Mouse (Mus musculus) gastrocnemius, postnatal 36 days (tissue): Measurements from ENCODE around the gene Psma5. TPM values are rescaled to one million over a fixed set of nuclear protein-coding genes. Genes with fewer than 3 reads are reported as not detected.
"Not testable (repeated sequence)": the region's sequence is repeated elsewhere in the genome, so short reads cannot be mapped to it uniquely, and the experiment has no call there.

Experiments
- DNase-seq, 2 experiments: peaks; one replicate each; pipeline ENCODE4 v3.0.0; 2022
- intact Hi-C: fragments of 180-260 bp; cut with DNase I; formaldehyde crosslinking; loops from one replicate; pipeline ENCODE4 v1.15.1; 2025
- total RNA-seq, 2 experiments: library from RNA; stranded (reverse); gene quantifications; 2 replicates each; pipeline ENCODE4 v1.2.3; 2021

The Psma5 gene
- total RNA-seq, 2 experiments from 2014 or later, result 43.6 to 48.1 TPM

DNA sequence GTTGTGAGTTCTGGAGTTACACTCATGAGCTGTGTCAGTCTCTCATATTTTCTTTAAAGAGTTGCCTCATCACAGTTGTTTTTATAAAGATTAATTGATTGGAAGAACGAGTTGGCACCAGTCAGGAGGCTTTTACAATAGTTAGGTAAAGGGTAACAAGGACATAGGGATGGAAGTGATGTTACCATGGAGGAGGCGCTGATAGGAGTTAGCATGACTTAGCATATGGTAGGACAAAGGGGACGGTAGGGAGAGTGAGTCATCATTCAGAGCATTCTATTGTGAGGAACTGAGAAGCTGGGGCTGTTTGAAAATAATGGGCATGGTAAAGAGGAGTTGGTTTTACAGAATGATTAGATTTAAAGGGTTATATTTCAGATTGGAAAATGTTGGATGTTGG is 2.6 kb downstream of the Psma5 start:
- no peak for DNase-seq
- intact Hi-C loops, result loop anchor here (5.0 kb wide), 1 partner anchor 37 kb away; no protein-coding TSS in a partner anchor

DNA sequence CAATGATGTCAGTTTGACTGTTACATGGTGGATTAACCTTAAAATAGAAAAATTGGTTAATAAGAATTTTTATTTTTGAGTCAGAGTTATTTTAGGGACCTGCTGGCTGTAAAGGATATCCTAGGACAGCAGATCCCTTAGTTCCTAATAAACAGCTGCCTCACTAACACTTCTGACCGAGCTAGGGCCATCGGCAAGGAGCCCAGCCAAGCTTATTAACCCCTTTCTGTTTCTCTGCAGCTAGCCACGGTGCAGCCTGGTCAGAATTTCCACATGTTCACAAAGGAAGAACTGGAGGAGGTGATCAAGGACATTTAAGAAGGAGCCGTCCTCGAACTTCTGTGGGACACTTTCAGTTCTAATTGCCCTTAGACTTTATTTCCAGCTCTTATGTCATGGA is 22.8 kb downstream of the Psma5 start:
- intact Hi-C loops, DNase-seq: not testable (repeated sequence)

DNA sequence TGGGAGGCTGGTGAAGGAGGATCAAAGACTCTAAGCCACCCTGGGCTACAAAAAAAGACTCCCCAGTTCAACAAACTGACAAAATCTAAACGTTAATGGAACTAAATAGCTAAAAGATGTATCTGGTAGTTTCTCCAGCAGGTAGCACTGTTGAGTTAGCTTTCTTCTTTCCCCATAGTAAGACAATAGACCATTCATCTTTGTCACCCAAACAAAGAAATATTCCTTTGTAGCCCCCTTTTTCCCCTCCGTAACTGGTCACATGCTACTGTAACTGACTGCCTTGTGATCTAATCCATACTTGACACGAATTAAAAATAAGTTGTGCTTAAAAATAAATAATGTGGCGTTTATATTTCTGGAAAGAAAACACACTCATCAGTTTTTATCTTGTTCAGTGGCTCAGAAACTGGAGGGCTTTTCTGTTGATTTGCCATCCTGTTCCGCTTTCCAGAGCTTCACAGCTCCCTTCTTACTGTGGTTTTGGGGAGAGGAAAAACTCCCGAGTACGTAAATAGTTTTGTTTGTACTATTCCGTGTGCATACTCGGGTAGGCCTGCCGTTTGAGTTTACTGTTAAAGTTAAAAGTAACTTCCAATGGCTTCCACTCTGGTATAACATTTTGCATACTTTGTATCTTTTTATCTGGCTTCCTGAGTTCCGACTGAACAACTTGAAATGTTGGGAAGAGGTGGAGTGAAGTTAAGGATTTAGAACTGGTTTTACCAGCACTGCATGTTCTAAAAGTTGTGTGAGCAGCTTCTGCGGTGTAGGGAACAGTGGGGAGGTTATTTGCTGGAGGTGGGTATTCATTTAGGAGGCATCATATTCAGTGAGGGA is 25.9 kb downstream of the Psma5 start:
- intact Hi-C loops, result loop anchor here (2.0 kb wide), 2 partner anchors 40 to 104 kb away; no protein-coding TSS in a partner anchor
- no peak for DNase-seq

DNA sequence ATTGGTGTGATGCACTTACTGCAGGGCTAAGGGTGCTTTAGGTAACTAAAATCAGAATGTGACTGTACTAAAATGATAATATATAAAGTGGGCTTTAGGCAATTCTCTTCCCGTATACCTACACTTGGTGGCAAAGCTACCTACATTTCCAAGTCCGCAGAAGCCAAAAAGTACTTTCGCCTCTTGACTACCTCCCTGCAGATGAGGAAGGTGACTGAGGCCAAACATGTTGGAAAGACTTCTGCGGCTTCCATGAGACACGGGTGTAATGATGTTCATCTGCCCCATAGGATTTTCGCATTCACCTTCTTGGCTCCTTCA is 26.5 kb downstream of the Psma5 start:
- intact Hi-C loops, result loop anchor here (2.0 kb wide), 2 partner anchors 40 to 104 kb away; no protein-coding TSS in a partner anchor
- DNase-seq, result no peak

DNA sequence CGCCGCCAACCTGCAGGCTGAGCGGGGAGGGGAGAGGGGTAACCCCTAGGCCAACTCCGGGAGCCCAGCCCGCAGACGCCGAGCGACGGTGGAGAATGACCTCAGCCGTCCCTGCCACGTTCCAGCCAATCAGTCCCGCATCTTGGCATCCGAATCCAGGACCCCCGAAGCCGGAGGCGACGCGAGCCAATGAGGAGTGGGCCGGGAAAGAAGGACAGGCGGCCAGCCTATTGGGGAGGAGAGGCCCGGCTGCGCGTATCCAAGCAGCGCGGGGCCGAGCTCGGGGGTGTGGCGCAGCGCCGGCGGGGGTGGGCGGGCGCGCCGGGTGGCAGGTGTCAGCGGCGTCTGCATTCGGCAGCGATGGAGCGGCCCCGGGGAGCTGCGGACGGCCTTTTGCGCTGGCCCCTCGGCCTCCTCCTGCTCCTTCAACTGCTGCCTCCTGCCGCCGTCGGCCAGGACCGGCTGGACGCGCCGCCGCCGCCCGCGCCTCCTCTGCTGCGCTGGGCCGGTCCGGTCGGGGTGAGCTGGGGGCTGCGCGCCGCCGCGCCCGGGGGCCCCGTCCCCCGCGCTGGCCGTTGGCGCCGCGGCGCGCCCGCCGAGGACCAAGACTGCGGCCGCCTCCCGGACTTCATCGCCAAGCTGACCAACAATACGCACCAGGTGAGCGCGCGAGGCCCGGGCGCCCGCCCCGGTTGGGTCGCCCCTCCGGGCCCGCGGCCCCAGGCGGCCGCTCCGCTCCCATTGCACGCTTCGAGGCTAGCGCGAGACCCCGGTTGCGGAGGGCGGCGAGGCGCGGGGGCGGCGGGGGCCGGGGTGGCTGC is 27.3 kb downstream of the Psma5 start, which contains the start of gene Sort1:
Gene Sort1 (plus strand): TSS at position 302 of the 821 bp plus-strand sequence.
- intact Hi-C loops, result loop anchor here (2.0 kb wide), 2 partner anchors 39 to 103 kb away; no protein-coding TSS in a partner anchor
- peak; percentile 61 to 68 for DNase-seq

DNA sequence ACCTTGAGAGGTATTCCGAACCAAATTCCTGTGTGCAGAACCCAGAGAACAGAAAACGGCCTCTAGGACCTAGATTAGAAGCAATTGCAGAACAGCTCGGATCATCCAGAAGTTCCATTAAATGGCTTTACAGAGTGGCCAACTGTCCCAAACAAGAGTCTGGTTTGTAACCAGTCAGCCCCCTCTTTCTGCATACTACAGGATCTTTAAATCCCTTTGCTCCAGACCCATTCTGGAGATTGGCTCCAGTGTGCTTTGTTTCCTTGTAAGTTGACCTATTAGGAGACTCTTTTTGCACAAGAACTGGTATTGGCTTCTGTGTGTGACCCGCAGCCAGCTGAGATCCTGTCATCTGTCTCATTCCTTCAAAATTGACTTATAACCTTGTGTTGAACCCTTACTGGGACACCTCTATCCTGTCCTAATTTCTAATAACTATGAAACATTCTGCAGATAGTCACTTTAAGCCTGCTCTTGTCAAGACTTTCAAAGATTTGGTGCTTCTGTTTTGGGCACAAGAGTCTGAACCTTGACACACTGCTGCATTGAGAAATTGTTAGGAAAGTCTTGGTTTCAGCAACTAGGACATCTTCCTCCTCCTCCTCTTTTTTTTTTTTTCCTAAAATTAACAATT is 28.5 kb downstream of the Psma5 start:
- intact Hi-C loops, result no loop called here
- DNase-seq, result no peak

DNA sequence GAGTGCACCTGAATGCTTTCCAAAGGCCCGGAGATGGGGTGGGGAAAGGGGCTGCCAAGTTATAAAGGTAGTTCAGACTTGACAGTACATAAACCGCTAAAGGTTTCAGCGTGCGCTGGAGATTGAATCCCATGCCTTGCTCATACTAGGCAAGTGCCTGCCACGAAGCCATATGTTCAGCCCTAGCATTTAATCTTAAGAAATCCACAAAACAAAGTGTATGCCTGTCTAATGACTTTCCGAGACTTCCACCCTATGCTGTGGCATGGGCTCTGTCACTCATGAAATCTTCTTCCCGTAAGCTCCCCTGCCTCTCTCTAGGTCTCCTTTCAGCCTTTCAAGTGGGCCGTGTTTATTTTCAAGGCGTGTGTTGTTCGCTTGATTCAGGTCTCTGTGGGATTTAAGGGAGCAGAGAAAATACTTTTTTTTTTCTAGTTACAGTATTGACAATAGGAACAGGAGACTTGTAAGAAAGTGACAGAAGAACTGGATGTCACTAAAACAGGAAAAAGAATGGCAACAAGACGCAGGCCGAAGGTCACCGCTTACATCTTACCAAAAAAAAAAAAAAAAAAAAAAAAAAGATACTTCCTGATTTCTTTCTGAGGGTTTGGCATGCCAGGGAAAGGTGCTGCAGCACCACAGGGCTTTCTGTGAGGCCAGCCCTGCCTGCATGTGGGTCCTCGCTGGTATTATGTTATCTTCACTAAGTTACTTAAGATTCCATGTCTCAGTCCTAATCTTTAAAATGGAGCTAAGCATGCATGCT is 30.1 kb downstream of the Psma5 start:
- intact Hi-C loops, result no loop called here
- no peak for DNase-seq

DNA sequence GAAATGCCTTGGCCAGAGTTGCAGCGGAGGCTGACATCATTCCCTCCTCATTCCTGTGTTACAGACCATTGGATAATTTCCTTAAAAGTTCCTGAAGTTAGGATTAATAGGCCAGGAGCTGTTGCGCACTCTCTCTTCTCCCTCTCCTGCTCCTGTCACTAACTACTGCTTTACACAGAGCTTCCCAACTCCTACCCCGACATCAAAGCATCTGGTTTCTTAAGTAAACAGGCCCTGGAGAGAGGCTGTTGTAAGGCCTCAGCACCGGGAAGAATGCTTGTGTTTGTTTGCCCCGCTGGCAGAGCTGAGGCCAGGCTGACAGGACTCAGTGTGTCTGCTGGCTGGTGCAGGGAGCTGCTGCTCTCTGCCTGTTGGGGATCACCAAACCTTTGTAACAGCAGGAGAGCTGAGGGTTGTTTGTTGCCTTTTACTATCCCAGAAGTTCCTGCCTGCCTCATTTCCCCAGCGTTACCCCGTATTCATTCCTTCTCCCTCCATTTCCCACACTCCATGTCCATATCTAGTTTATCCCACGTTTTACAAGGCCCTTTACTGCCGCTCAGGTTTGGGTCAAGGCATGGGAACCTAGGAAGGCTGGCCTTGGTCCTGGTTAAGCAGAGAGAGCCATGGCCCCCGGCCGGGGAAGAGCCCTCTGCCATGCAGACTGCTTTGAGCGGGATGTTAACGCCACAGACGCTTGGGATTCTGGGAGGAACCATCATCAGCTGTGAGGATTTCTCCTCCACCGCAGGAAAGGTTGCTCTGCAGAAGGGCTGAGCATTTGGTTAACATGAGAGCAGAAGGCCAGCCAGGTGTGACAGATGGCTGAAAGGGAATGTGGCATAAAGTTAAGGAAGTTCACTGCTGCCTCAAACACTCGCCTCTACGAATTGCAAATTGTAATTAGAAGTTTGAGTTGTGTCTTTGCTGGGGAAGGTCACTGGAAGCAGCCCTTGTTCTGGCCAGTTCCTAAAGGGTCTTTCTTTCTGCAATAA is 31.4 kb downstream of the Psma5 start:
- intact Hi-C loops, result no loop called here
- no peak for DNase-seq

DNA sequence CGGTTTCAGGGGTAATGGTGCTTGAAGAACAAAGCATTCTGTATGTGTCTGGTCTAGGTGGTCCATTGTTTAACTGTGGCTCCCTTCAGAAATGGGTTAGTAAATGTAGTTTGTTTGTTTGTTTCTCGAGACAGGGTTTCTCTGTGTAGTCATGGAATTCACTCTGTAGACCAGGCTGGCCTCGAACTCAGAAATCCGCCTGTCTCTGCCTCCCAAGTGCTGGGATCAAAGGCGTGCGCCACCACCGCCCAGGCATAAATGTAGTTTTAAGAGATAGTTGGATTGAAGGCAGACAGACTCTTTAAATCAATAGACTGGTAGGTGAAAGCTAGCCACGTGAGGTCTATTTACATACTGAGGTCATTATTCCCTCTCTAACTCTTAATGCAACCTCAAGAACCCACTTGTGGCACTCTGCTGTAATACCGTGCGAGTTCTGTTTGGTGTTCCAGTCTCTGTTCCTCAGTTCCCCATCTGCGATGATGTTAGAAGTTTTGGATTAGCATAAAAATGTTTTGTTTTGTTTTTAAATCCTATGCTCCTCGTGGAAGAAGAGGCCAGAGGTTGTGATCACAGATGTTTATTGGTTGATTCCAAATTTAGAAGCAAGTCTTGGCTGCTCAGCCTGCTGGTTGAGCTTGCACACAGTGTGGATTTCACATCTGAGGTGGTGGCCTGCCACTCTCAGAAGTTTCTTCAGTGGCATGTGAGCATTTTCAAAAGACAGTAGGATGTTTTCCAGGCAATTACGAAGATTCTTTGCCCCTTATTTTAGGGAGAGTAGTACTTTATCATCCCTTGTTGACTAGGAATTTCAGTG is 32.8 kb downstream of the Psma5 start:
- intact Hi-C loops, result no loop called here
- DNase-seq, result no peak

DNA sequence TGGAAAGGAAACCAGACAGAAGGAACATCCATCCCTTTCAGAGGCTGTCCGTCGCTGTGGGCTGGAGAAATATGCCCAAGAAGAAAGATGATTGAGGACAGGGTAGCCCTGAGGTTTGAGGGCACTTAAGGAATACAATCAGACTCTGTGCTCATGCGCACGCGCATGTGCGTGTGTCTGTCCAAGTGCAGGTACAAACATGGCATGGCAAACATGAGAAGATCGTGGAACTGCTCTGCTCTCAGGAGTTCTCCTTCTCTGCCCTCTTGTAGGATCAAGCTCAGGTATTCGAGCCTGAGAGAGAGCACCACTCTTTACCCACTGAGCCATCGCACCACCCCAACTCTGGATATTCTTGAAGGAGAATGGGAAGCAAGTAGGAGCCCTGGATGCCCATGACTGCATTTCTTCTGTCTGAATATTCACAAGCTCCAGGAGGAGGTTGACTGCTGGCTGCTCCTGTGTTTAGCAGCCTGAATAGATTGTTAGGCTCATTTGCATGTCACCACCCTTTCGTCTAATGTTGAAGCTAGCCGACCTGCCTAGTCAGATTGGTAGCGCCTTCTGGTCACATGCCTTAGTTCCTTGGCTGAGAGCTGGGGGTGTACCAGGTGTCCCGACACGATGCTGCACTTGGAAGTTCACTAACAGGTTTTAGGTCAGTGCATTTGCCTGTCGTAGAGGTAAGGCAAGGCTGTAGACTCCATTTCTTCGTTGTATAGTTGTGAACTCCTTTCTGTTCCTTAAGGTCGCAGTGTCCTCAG is 34.5 kb downstream of the Psma5 start:
- intact Hi-C loops, result no loop called here
- no peak for DNase-seq

DNA sequence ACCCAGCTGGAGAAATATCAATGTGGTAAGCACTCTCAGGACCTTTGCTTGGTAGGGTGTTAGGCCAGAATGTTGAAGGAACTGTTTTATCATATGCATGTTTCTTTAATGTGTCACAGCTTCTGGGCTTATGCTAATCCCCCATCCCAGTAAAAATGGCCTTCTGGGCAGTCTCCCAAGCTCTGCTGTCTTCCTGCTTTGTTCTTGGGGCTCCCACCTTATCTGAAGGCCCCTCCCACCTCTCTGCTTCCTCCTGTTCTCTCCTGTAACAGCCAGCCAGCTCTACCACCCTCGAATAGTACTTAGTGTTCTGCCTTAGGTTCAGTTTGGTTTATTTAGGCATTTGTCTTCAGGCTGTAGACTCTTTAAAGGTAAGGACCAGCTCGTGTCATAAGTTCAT is 37.7 kb downstream of the Psma5 start:
- intact Hi-C loops, result no loop called here
- DNase-seq, result no peak

DNA sequence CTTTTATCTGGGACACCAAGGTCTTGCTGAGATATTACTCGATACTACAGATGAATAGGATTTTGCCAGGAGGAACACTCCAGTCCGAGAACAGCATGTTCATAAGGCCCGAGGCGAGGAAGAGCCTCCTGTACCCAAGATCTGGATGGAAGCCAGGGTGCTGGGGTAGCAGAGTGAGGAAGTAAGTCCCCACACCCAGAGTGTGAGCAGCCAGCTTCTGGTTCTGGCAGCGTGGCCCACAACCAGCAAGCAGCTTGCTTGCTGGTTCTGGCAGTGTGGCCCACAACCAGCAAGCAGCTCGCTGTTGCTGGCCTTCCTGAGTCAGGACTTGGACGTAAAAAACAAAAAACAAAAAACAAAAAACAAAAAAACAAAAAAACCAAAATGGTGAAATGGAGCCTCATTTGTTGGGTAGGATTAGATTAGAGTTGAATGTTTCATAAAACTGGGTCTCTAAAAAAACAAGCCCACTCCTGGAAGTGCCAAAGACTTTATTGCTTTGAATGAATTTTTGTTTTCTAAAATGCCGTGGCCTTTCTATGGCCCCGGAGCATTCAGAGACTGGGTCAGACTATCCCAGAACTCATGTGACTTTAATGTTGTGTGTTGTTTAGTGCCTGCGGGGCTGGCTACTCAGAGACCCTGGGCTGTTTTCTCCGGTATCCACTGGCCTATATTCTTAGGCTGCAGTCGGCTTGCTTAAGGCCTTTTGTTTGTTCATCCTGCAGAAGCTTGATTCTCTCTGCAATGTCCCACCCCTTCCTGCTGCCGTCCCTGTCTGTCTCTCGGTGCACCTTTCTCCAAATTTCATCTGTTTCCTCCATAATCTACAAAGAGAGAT is 38.9 kb downstream of the Psma5 start:
- DNase-seq, result peak; percentile 56 to 78
- intact Hi-C loops, result no loop called here

DNA sequence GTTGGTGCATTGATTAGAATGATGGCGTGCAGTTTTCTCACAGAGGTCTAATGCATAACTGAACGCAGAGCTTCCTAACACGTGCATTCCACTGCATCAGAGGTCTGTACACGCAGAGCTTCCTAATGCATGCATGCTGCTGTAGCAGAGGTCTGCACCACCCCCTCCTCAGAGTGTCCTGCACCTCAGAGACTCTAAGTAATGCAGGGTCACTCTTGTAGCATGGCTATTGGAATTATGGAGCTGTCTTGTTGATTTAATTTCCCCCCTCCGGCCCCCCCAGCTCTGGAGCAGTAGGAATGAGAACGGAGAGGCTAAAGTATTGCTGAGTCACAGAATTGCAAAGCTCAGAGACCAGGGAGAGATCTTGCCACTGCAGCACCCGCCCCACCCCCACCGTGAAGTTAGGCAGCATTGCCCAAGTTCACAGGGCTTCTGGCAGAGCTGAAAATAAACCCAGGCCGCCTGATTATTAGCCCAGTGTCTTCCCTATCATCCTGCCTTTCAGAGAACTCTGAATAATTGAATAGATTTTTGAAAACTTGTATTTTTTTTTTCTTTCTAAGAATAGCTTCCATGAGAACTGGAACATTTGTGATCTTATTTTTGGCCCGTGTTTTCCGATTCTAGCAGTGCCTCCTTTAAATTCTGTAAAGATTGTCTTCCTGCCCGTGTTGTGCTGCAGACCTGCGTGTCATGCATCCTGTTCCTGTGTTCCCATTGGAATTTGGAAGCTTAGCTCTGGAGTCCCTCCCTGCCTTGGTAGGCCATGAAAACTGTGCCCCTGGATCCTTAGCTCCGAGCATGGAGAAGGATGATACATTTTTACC is 39.7 kb downstream of the Psma5 start:
- DNase-seq, result peak in 1 of 2 experiments; percentile 58
- intact Hi-C loops, result no loop called here

DNA sequence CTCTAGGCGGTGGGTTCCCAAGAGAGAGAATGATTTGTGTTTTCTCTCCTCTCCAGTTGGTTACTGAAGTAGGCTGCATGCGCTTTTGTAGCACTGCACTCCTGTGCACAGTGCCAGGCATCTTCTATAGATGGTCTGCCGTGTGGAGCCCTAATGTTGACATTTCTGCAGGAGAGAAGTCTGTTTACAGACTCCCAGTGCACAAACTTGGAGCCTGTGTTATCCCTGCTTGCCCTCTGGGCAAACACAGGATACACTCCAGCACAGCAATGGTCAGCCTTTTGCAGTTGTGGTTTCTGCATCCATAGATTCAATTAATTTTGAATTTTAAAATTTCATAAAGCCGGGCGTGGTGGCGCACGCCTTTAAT is 40.3 kb downstream of the Psma5 start:
- intact Hi-C loops, result no loop called here
- DNase-seq, result no peak

DNA sequence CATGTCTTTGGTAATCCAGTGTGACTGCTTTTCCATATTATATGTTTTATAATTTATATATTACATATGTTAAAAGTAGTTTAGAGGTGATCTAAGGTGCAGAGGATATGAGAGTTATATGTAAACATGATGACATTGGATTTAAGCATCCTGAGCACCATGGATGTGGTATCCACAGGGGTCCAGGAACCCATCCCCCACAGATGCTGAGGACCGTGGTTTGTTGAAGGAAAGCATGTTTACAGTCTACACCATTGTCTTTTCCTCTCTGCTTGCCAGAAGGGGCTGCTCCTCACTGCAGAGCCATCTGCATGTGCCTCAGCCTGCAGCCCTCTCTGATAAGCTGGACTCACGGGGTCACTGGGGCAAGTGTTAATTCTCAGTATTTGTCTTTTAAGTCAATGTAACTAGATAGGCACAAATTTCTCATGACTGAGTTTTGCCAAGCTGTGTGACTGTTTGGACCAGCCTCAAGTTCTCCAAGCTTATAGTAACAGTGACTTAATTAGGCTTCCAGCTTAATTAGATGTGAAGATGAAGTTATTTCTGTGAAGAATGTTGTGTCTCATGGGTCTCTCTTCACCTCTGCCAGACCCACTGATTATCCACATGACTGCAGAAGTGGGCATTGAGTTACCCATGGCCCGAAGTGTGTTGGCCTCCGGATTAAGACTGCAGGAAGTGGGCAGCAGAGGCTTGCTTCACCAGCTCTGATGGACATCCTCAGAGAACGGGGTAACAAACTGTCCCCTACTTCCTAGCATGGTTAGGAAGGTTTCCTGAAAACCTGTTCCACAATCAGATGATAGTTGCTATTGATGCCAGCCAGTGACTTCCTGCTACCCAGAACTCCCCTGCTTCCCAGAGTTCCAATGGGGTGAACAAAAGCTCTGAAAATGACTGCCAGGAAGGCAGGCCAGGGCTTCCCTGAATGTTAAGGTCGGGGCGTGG is 41.2 kb downstream of the Psma5 start:
- DNase-seq, result no peak
- intact Hi-C loops, result no loop called here
